Mouse (Mus musculus) embryonic facial prominence, embryonic 10.5 days (tissue): ENCODE results near the gene Ddx27. TPM values are rescaled to one million over a fixed set of nuclear protein-coding genes. Genes with fewer than 3 reads are reported as not detected.

Experiments
- DNase-seq: peaks from one replicate; pipeline ENCODE4 v3.0.0-alpha.2; 2017; ENCODE audit warnings: low spot score
- H3K27ac ChIP-seq: fragments of 300-500 bp; sonication (generic); replicated peaks from 2 replicates; pipeline ENCODE4 v1.5.1; 2016; ENCODE audit warnings: mild to moderate bottlenecking
- H3K27me3 ChIP-seq: fragments of 300-500 bp; sonication (generic); replicated peaks from 2 replicates; pipeline ENCODE4 v1.6.1; 2016; ENCODE audit warnings: low read depth, mild to moderate bottlenecking; ENCODE audit not compliant: poor library complexity, severe bottlenecking
- H3K36me3 ChIP-seq: fragments of 300-500 bp; sonication (generic); replicated peaks from 2 replicates; pipeline ENCODE4 v1.6.1; 2016; ENCODE audit warnings: mild to moderate bottlenecking, moderate library complexity
- H3K4me1 ChIP-seq: fragments of 300-500 bp; sonication (generic); 2 replicates; pipeline ENCODE4 v1.6.1; 2016
- H3K4me3 ChIP-seq: fragments of 300-500 bp; sonication (generic); 2 replicates; pipeline ENCODE4 v1.5.1; 2016; ENCODE audit warnings: mild to moderate bottlenecking, moderate library complexity
- H3K9me3 ChIP-seq: fragments of 300-500 bp; sonication (generic); 2 replicates; pipeline ENCODE4 v1.6.1; 2016; ENCODE audit warnings: mild to moderate bottlenecking
- WGBS: fragments of 180-500 bp; shearing (Covaris S2); methylation state at CpG from one replicate; pipeline ENCODE4 v1.1.7; 2016; 5-methylcytosine and 5-hydroxymethylcytosine counted together
- polyA plus RNA-seq: library from polyadenylated mRNA; unstranded; fragments of >200 nt; fragmentation: Nextera tagmentation; extraction: Ambion mirVana; gene quantifications from 2 replicates; pipeline ENCODE4 v1.2.1, GENCODE M21; 2016

The Ddx27 gene
- polyA plus RNA-seq, 1 experiment from 2014 or later = 69.9 TPM

- H3K36me3 ChIP-seq = peaks cover 100% of the 10 kb centered on the region
- WGBS = 95% methylated on average over 7 of the region's 7 CpGs
- no peaks in the 10 kb centered on the region for H3K9me3 ChIP-seq
- no peak overlapping the region for H3K27ac ChIP-seq
- no peak for DNase-seq
- H3K4me3 ChIP-seq = no peak overlapping the region
- H3K4me1 ChIP-seq = no peaks in the 10 kb centered on the region
- no peaks in the 10 kb centered on the region for H3K27me3 ChIP-seq
Observed at GRCm38 (mm10) chr2:167038716-167039115, 23.7 kb downstream of the Ddx27 start.

GRCm38 (mm10) chr2:167039386-167039785, 24.4 kb downstream of the Ddx27 start:
- no peaks in the 10 kb centered on the region for H3K27me3 ChIP-seq
- 84% methylated on average over 8 of the region's 8 CpGs for WGBS
- DNase-seq = no peak
- no peaks in the 10 kb centered on the region for H3K9me3 ChIP-seq
- H3K4me1 ChIP-seq = no peaks in the 10 kb centered on the region
- H3K27ac ChIP-seq = no peak overlapping the region
- H3K4me3 ChIP-seq = no peak overlapping the region
- H3K36me3 ChIP-seq = peaks cover 100% of the 10 kb centered on the region

- no peak for DNase-seq
- Histone ChIP-seq H3K36me3 (peaks cover 97% of the 10 kb centered on the region), H3K4me3 (no peak overlapping the region), H3K9me3 (no peaks in the 10 kb centered on the region), H3K27me3 (no peaks in the 10 kb centered on the region), H3K27ac (no peak overlapping the region), H3K4me1 (no peaks in the 10 kb centered on the region)
- WGBS = 90% methylated on average over 12 of the region's 12 CpGs
Observed at GRCm38 (mm10) chr2:167043400-167044121, 28.6 kb downstream of the Ddx27 start.

- H3K36me3 ChIP-seq = peaks cover 91% of the 10 kb centered on the region
- H3K27me3 ChIP-seq = no peaks in the 10 kb centered on the region
- H3K9me3 ChIP-seq = no peaks in the 10 kb centered on the region
- WGBS = 94% methylated on average over 10 of the region's 10 CpGs
- no peak overlapping the region for H3K27ac ChIP-seq
- H3K4me1 ChIP-seq = peaks cover 2% of the 10 kb centered on the region; the same call in 1 of the 2 replicates
- H3K4me3 ChIP-seq = no peak overlapping the region
- DNase-seq = no peak
Observed at GRCm38 (mm10) chr2:167048223-167048622, 33.2 kb downstream of the Ddx27 start.

- WGBS = 86% methylated on average over 8 of the region's 8 CpGs
- no peak overlapping the region for H3K27ac ChIP-seq
Observed at GRCm38 (mm10) chr2:167048698-167049358, 33.8 kb downstream of the Ddx27 start.

GRCm38 (mm10) chr2:167053127-167053844, 38.3 kb downstream of the Ddx27 start:
- no peak overlapping the region for H3K27ac ChIP-seq
- H3K27me3 ChIP-seq = no peaks in the 10 kb centered on the region
- no peak overlapping the region for H3K4me3 ChIP-seq
- no peaks in the 10 kb centered on the region for H3K9me3 ChIP-seq
- DNase-seq = no peak
- H3K4me1 ChIP-seq = peaks cover 11% of the 10 kb centered on the region
- 84% methylated on average over 9 of the region's 9 CpGs for WGBS
- H3K36me3 ChIP-seq = peaks cover 92% of the 10 kb centered on the region

More at GRCm38 (mm10) chr2:167048698-167049358, 33.8 kb downstream of the Ddx27 start:
- Histone ChIP-seq H3K9me3 (no peaks in the 10 kb centered on the region), H3K27me3 (no peaks in the 10 kb centered on the region), H3K4me3 (no peak overlapping the region), H3K4me1 (peaks cover 6% of the 10 kb centered on the region; the same call in 1 of the 2 replicates), H3K36me3 (peaks cover 91% of the 10 kb centered on the region)
- DNase-seq = no peak

GRCm38 (mm10) chr2:167055386-167055785, 40.4 kb downstream of the Ddx27 start:
- no peaks in the 10 kb centered on the region for H3K27me3 ChIP-seq
- no peak for DNase-seq
- no peak overlapping the region for H3K4me3 ChIP-seq
- no peaks in the 10 kb centered on the region for H3K9me3 ChIP-seq
- H3K4me1 ChIP-seq = peaks cover 28% of the 10 kb centered on the region
- peaks cover 79% of the 10 kb centered on the region for H3K36me3 ChIP-seq
- H3K27ac ChIP-seq = no peak overlapping the region
- WGBS = 94% methylated on average over 15 of the region's 15 CpGs

- Histone ChIP-seq H3K4me1 (peaks cover 38% of the 10 kb centered on the region), H3K36me3 (peaks cover 73% of the 10 kb centered on the region), H3K9me3 (no peaks in the 10 kb centered on the region), H3K4me3 (no peak overlapping the region), H3K27ac (no peak overlapping the region), H3K27me3 (no peaks in the 10 kb centered on the region)
- WGBS = 95% methylated on average over 15 of the region's 15 CpGs
- no peak for DNase-seq
Observed at GRCm38 (mm10) chr2:167056210-167056941, 41.4 kb downstream of the Ddx27 start.

- WGBS = 89% methylated on average over 5 of the region's 5 CpGs
- no peaks in the 10 kb centered on the region for H3K9me3 ChIP-seq
- no peak for DNase-seq
- peaks cover 67% of the 10 kb centered on the region for H3K36me3 ChIP-seq
- no peaks in the 10 kb centered on the region for H3K27me3 ChIP-seq
- H3K4me3 ChIP-seq = no peak overlapping the region
- no peak overlapping the region for H3K27ac ChIP-seq
- peaks cover 43% of the 10 kb centered on the region for H3K4me1 ChIP-seq
Observed at GRCm38 (mm10) chr2:167056942-167057323, 41.9 kb downstream of the Ddx27 start.

GRCm38 (mm10) chr2:167058201-167058600, 43.2 kb downstream of the Ddx27 start:
- no peaks in the 10 kb centered on the region for H3K9me3 ChIP-seq
- WGBS = 51% methylated on average over 3 of the region's 3 CpGs
- no peak overlapping the region for H3K27ac ChIP-seq
- H3K4me3 ChIP-seq = no peak overlapping the region
- no peak for DNase-seq
- H3K4me1 ChIP-seq = peaks cover 45% of the 10 kb centered on the region
- peaks cover 58% of the 10 kb centered on the region for H3K36me3 ChIP-seq
- no peaks in the 10 kb centered on the region for H3K27me3 ChIP-seq

GRCm38 (mm10) chr2:167058814-167059387, 43.9 kb downstream of the Ddx27 start:
- no peak overlapping the region for H3K27ac ChIP-seq
- 62% methylated on average over 3 of the region's 3 CpGs for WGBS
- H3K36me3 ChIP-seq = peaks cover 56% of the 10 kb centered on the region
- H3K4me3 ChIP-seq = no peak overlapping the region
- peaks cover 40% of the 10 kb centered on the region for H3K4me1 ChIP-seq
- no peaks in the 10 kb centered on the region for H3K9me3 ChIP-seq
- H3K27me3 ChIP-seq = no peaks in the 10 kb centered on the region
- DNase-seq = no peak

- H3K4me1 ChIP-seq = peaks cover 41% of the 10 kb centered on the region
- peaks cover 56% of the 10 kb centered on the region for H3K36me3 ChIP-seq
- no peak for DNase-seq
- no peaks in the 10 kb centered on the region for H3K9me3 ChIP-seq
- WGBS = 46% methylated on average over 8 of the region's 8 CpGs
- H3K27me3 ChIP-seq = no peaks in the 10 kb centered on the region
- no peak overlapping the region; the same call in 1 of the 2 replicates for H3K27ac ChIP-seq
- H3K4me3 ChIP-seq = 0 out of 2 replicates have a peak overlapping the region, but pooled peaks have one; percentile 11
Observed at GRCm38 (mm10) chr2:167059536-167059935, 44.5 kb downstream of the Ddx27 start.
